Mouse (Mus musculus) liver, adult (tissue): ENCODE data around the gene D3Ertd254e.

Source experiments
- GATA4 ChIP-seq: IDR thresholded peaks from 2 replicates; pipeline ENCODE4 v1.6.1; 2014; ENCODE audit warnings: mild to moderate bottlenecking, low read length; ENCODE audit not compliant: insufficient replicate concordance

D3Ertd254e gene

GRCm38 (mm10) chr3:36202932-36203331 lies 52.1 kb downstream of the D3Ertd254e start:
- TF ChIP-seq GATA4 = no peak

- TF ChIP-seq GATA4 = no peak
These were observed 56.9 kb downstream of the D3Ertd254e start for GRCm38 (mm10) chr3:36207520-36208264.

- TF ChIP-seq GATA4 = no peak
These were observed 59.1 kb downstream of the D3Ertd254e start for GRCm38 (mm10) chr3:36209776-36210555.

GRCm38 (mm10) chr3:36210939-36211338 lies 60.1 kb downstream of the D3Ertd254e start:
- TF ChIP-seq GATA4 = no peak

- TF ChIP-seq GATA4 = no peak
These were observed 61.9 kb downstream of the D3Ertd254e start for GRCm38 (mm10) chr3:36212758-36213157.
